Mouse (Mus musculus): ENCODE data around the gene Lrrfip1.

DNA sequence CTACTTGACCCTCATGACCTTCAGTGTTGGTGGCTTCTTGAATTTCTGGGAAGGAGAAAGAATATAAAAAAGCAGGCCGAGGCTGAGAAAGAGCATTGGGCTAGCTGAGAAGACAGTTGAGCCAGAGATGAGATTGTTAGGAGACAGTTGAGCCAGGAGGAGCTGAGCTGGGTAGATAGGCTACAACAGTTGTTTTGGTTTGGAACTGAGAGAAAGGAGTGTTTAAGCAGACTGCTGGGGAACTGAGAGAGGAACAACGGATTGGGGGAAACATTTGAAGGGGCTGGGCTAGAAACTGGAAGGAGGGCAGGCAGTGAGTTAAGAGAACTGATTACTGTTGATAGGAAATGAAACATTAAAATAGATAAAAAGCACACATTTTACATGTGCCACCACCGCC is 177.5 kb downstream of the Lrrfip1 start:
- TF ChIP-seq FLI1 (IDR thresholded peaks at IDR 0.05; ENCODE audit: low read length) (no peak), GATA1 (IDR thresholded peaks at IDR 0.05; ENCODE audit: borderline replicate concordance, low read length) (no peak)

All from megakaryocyte, embryonic 14.5 days (primary cell).